Mouse (Mus musculus): ENCODE measurements around the gene Rps13. TPM values are rescaled to one million over a fixed set of nuclear protein-coding genes. Genes with fewer than 3 reads are reported as not detected.

Rps13 gene
- total RNA-seq, 2 experiments from 2014 or later = 486 to 492 TPM

GRCm38 (mm10) chr7:116294961-116295360, 39.0 kb downstream of the Rps13 start:
- DNase-seq (ENCODE audit: low spot score in 2 of 2) = no peak

- no peak for DNase-seq (ENCODE audit: low spot score in 2 of 2)
These were observed 41.6 kb downstream of the Rps13 start for GRCm38 (mm10) chr7:116292377-116292776.

GRCm38 (mm10) chr7:116290559-116290958, 43.4 kb downstream of the Rps13 start:
- DNase-seq (ENCODE audit: low spot score in 2 of 2) = no peak

GRCm38 (mm10) chr7:116288996-116289395, 45.0 kb downstream of the Rps13 start:
- DNase-seq (ENCODE audit: low spot score in 2 of 2) = no peak

- DNase-seq (ENCODE audit: low spot score in 2 of 2) = no peak
These were observed 46.0 kb downstream of the Rps13 start for GRCm38 (mm10) chr7:116287959-116288358.

GRCm38 (mm10) chr7:116286611-116287355, 47.2 kb downstream of the Rps13 start:
- DNase-seq (ENCODE audit: low spot score in 2 of 2) = no peak

- DNase-seq (ENCODE audit: low spot score in 2 of 2) = no peak
These were observed 47.8 kb downstream of the Rps13 start for GRCm38 (mm10) chr7:116286173-116286572.

GRCm38 (mm10) chr7:116285216-116285615, 48.8 kb downstream of the Rps13 start:
- DNase-seq (ENCODE audit: low spot score in 2 of 2) = no peak

GRCm38 (mm10) chr7:116282755-116283154, 51.2 kb downstream of the Rps13 start:
- DNase-seq (ENCODE audit: low spot score in 2 of 2) = no peak

Other genes with a start within 250 kb of the Rps13 start
- gene Gm4353, start 249.6 kb downstream of the Rps13 start, total RNA-seq (2021) = 1 to 10 TPM; 2.0 to 2.7 TPM
- 1 to 10 TPM; 4.0 TPM for gene Plekha7, start 25.8 kb downstream of the Rps13 start, total RNA-seq (2021)
- 10 to 100 TPM; 18.3 to 20.3 TPM for gene Pik3c2a, start 109.3 kb upstream of the Rps13 start, total RNA-seq (2021)
- gene Nucb2, start 170.2 kb upstream of the Rps13 start, total RNA-seq (2021) = 10 to 100 TPM; 24.3 to 27.8 TPM